Mouse (Mus musculus): ENCODE measurements around the gene Sncb.
A peak's percentile ranks its signal among the peaks of the same experiment; 100 is the strongest.
"Not testable (repeated sequence)": the region's sequence is repeated elsewhere in the genome, so short reads cannot be mapped to it uniquely, and the experiment has no call there.

The Sncb gene

DNA sequence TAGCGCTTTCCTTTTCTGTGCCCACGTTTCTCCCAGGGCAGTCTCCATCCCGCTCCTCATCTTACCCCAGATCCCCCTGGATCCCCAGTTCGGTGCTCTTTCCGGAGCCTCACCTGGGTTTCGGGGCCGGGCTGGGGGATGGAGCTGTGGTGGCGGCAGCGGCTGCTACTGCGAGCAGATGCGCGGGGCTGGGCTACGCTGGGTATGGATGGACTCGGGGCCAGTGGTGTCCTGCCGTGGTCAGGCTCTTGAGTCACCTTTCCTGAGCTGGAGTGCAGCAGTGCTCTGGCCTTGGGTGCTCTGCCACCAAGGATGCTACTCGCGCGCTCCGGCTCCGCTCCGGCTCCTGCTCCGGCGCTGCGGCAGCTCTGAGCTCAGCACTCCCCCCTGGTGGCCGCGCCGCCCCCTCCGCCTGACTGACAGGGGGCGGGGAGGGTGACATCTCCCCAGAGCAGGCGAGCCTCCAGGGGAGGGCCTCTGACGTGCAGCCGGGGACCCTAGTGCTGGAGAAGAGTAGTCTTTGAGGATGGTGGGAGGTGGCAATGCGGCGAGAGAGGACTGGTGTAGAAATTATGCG lies at the start of gene Sncb:
Gene Sncb (minus strand): TSS at position 404 of the 577 bp plus-strand sequence.
- DNase-seq: peak; percentile 87

DNA sequence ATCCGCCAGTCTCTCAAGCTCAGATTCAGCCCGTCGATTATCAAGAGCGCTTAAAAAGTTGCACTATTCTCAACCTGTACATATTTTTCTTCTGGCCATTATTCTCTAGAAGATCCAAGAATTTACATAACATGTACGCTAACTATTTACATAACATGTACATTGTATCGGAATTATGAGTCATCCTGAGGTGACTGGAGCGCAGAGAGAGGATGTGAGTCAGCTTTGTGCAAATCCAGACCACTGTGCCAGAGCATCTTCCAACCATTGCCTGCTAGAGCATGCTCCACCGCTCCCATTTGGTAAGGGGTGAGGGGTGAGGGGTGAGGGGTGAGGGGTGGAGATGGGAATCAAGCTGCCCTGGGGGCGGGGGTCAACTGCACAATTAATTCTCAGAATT lies 47.0 kb upstream of the Sncb start:
- no peak for DNase-seq

DNA sequence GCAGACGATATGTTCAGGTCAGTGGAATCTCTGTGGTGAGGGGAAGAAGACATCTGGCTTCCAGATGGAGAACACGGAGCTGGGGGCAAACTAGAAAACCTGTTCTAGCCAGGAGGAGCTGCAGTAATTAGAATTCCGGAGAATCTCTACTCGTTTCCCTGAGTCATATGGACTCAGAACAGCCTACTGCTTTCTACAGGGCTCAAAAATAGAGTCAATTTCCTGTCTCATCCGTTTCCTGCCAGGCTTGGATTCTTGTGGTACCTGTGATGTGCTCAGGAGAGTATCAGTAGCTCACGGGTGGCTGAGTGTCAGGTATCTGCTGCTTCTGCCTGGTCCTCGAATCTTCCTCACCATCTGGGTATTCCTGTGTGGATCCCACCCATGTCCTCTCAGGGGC lies 45.1 kb upstream of the Sncb start:
- DNase-seq: no peak

DNA sequence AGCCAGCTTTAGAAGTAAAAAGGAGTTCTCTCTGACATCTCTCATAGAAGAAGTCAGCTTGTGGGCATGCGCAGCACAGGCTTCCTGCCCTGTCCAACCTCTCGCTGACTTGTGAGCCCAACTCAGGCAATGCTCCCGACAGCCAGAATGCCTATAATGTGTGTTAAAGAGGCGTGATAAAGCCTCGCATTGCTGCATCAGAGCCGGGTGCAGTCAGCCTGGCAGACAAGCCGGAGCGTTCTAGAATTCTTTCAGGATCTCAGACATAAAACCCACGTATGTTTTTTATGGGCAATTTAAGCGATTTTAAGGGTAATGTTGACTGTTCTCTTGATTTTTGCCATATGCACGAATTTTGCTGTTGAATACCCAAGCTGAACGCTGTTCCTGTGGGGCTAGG lies 41.7 kb upstream of the Sncb start:
- DNase-seq: no peak

DNA sequence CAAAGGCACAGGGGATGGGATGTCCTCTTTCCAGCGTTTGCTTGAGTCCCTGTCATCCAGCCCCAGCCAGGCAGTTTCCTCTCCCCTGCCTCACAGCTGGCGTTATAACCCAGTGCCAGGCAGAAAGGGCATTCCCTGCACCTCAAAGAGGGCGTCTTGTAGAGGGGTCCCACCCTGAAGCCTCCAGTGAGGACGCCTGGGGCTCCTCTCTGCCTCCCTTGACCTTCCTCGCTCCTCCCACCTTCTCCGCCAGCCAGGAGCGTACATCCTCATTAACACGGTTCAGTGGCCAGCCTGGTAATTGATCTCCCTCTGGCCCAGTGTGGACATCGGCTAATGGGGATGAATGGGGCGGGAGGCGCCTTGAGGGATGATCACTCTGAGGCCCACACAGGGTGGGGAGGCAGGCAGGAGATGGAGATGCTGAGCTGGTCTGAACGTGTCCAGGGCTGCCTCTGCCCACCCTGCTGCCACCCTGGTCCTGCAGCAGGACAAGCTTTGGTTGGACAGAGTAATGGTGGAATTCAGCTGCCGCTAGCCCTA lies 40.1 kb upstream of the Sncb start:
- DNase-seq: no peak

DNA sequence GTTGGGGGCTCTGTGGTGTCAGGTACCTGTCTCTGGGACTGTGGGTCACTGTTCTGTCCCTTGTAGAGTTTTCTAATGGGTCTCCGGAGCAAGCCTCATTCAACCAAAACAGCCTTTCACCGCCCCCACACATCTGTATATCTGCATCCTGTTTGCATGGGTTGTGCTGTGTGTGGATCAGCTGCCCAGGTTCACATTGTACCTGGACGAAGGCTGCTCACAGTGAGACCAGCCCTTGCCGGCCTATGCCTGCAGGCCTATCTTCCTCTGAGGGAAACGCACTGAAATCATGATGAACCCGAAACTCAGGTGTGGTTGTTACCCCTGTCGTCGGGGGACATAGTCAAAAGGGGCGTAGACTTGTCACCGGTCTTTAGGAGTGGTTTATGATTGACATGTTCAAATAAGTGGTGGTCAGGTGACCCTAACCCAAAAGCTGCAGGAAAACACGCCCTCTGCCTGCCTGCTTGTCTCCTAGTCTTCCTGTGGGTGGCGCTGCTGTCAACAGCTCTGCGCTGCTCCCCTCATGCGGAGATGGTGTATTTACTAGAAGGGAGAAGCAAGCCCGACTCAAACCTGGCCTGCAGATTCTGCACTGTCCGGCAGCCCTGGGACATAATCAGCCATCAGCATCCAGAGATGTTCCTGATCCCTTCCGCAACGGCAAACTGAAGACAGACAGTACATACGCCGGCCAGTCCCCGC lies 38.9 kb upstream of the Sncb start:
- peak; percentile 62 for DNase-seq

DNA sequence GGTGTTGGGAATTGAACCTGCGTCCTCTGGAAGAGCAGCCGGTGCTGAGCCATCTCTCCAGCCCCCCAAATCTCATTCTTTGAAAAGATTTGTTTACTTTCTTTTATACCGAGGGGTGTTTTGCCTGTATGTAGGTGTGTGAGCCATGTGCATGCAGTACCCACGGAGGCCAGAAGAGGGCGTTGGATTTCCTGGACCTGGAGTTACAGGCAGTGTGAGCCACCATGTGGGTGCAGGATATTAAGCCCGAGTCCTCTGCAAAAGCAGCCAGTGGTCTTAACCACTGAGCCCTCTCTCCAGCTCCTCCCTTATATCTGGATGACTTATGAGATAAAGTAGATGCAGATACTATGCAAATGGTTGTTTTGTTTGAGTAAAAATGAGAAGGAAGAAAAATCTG lies 36.6 kb upstream of the Sncb start:
- DNase-seq: no peak

DNA sequence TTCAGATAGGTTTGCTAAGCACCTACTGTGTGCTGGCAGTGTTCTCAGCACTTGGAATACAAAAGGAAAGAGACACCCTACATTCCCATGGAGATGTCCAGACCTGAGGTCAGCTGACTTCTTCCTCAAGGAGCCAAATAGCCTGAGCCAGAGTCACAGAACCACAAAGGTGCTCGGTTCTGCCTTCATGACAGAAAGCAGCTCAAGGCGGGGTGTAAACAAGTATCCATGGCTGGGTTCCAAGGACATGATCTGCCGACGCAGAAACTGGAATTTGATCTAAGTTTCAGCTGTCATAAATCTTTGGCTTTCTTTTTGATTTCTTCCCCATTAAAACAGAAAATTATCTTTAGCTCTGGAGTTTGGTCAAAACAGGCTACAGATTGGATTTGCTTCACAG lies 33.8 kb upstream of the Sncb start:
- DNase-seq: no peak

DNA sequence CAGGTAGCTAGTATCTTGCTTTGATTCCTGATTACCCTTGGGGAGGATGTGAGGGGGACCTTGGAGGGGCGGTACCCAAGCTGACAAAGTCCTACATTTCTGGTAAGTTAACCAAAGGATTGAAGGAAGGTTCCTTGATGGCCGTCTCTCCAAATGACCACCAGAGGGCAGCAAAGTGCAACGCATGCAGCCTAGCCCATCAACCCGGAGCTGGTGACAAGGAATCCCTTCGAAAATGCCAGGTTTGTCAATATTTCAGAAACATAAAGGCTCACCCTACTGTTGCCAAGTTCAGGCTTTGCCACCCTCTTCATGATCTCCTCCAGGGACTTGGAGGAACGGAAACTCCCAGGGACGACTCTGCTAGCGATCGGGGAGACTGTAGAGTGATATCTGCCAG lies 33.3 kb upstream of the Sncb start:
- DNase-seq: peak; percentile 79

DNA sequence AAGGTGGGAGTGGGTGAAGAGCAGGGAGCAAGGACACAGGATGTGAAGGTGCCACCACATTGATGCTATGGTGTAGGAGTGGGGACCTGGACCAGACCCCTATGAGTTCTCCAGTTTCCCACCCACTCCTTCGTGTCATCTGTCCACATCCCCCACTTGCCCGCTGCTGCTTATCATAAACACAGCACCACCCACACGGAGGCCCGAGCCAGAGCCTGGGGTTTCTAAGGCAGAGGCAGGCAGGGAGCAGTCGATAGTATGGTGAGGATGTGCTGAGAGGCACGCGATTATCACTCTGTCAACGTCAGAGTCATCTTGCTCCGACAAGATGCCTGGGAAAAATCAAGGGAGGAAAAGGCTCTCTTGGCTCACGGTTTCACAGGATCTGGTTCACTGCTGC lies 32.3 kb upstream of the Sncb start:
- peak; percentile 60 for DNase-seq

DNA sequence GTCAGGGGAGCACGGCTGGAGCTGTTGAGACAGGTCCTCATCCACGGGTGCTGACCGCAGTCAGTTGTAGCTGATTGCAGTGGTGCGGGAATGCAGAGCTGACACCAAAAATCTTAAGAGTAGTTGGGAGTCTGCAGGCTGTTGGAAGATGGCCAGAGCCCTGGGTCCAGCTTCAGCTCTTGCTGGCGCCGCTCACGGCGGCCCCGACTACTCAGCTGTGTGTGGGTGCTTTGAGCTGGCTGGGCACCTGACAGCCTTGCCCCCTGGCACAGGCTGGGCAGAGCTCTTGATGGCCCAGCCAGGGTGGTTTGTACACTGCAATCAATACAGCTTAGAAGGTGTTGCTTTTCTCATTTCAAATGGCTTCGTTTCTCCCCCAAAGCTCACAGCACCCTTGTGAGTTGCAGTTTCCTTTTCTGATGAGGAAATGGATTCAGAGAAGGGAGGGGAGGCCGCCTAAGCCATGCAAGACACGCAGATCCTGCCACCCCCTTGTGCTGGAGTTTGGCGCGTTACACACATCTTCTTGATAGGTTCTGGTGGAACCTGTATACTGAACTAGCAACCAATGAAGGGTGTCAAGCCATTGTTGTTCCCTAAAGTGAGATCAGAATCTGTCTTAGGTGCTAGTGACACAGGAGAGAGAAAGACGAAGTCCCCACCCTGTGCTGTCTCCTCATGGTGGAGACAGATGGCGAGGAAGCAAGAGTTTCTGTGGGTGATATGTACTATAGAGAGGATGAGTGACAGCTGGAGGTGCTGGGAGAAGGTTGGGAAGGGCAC lies 31.7 kb upstream of the Sncb start:
- DNase-seq: no peak

DNA sequence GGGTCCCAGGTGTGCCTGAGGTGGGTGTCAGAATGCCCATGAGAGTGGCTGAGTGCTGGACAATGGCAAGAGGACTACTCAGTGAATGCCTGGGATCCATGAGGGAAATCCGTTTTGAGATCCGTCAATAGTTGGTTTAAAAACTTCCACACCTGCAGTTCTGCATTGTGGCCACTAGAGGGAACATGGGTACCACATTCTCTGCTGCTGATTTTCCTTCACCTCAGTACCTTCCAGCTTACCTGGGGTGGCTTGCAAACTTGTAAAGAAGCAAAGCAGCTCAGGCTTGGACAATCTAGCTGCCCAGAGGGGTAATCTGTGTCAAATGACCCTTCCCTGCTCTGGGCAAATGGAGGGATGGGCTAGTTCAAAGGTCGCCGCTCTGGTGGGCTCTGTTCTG lies 31.0 kb upstream of the Sncb start:
- no peak for DNase-seq

DNA sequence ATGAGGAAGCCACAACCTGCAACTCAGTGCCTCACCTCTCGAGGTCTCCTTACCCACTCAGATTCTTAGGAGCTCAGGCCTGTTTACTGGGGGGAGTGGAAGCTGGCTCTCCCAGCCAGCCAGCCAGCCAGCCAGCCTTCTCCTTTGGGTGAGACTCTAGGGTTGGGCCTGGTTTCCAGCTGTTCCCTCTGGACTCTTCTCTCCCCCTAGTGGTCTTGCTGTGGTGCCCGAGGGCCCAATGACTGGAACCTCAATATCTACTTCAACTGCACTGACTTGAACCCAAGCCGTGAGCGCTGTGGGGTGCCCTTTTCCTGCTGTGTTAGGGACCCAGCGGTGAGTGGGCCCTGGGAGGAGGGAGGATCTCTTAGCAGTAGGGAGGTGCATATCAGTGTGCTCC lies 28.4 kb upstream of the Sncb start:
- DNase-seq: no peak

DNA sequence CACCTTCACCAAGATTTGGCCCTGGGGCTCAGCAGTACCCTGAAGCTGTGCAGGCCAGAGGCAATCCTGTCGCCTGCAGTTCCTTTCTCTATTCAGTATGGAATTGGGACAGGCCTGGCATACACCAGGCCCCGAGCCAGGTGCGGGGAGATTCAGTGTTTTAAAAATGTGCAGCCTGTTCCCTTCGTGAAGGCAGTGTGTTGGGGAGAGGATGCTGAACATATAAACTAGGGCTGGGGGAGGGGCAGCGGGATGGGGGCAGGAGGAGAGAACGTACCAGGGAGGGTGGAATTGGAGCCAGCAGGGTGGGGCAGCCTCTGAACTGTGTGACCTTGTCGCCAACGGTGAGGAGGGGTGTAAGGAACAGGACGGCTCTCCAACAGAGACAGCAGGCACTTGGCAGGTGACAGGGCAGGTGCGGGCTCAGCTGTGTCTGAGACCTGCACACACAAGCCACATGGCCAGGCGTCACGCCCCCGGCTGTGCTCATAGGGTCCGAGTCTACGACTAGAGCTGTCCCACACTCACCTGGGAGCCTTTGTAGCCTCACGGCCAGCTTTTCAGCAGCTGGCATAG lies 27.7 kb upstream of the Sncb start:
- peak; percentile 65 for DNase-seq

DNA sequence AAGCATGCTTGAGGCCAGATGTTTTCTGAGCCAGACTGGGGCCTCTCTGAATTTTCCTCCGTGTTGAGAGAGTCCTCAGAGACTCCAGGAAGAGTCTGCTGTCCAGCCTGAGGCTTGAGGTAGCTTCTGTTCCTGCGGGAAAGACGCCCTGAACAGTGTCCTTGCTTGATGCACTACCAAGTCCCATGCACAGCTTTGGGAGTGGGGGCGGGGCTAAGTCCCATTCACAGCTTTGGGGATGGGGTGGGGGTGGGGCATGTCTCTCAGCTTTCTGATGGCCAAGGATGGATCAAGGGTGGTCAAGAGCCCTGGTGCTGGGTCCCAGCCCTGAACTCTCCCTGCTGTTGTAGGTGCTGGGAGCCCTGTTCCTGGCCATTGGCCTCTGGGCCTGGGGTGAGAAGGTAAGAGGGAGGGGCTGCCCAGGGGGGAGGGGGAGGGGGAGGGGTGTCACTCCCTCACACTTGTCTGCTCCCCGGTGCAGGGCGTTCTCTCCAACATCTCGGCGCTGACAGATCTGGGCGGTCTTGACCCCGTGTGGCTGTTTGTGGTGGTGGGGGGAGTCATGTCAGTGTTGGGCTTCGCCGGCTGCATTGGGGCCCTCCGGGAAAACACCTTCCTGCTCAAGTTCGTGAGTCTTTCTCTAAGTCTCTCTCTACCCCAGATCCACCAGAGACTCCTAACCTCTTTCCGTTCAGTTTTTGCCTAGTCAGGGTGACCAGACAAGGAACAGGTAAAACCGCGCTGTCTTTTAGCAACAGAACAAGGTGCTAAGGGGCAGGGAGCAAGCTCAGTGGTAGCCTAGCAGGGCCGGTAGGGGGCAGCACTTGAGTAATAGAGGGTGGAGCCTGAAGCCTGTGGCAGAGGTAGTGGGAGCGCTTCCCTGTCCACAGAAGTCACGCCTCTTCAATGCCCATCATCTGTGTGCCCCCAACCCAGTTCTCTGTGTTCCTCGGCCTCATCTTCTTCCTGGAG lies 26.1 kb upstream of the Sncb start:
- DNase-seq: peak; percentile 52

DNA sequence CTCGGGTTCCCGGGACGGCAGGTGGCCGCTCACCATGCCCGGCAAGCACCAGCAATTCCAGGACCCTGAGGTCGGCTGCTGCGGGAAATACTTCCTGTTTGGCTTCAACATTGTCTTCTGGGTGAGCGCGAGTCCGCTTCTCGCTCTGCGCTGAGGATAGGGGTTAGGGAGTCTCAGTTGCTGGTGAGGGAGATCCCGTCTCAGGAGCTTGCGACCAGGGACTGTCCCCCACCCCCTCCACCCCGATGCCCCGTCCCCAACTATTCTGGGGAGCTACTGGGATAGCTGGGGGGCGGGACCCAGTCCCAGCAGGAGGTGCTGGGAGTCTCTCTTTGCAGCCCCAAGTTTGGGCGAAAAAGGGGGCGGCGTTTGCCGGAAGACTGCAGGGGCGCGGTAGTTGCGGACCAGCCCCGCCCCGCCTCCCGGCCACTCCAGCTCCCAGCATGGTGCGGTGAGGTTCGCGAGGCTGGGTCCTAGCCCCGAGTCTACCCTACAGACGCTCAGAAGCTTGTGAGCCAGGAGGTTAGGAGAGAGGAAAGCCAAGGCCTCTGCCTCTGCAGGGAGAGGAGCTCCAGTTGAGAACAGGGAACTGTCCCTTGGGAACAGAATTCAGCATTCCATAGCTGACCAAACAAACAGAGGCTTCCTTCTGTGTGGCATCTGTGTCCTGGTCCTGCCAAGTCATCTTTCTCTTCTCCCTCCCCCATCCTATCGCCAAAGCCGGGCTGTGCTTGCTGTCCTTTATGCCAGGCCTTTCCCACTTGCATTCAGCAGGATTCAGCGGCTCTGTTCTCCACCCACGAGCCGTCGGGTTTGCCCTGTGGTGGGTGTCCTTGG lies 23.4 kb upstream of the Sncb start:
- peak; percentile 58 for DNase-seq

DNA sequence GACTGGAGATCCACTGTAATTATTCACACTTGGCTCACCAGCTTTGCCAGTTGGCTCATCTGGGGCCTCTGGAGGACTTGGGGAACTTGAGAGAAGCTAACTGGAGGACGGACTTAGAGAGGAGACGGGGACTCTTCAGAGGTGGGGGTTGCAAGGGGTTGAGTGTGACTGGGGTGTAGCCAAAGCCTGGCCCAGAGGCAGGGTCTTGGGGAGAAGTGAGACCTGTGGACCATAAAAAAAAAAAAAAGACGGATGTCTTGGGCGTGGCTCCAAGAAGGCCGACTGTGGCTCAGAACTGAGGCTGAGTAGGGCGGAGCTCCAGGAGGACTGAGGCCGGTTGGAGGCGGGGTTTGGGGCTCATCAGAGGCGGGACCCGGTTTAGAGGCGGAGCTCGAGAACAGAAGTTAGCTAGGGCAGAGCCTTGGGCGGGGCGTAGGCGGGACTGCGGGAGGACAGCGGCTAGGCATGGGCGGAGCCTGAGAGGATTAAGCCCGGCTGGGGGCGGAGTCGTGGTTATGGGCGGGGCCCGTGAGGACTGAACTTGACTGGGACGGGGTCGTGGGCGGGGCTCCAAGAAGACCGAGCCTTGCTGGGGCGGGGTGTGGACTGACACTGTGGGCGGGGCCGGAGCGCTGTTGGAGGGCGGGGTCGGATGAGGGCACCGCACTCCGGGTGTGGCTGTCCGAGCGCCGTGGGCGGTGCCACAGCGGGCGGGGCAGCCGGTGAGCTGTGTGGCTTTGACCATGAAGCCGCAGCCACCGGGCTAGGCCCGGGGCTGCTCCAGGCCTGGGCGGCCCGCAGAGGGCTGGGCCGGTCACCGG lies 22.6 kb upstream of the Sncb start, which contains the start of gene Tspan17:
Gene Tspan17 (plus strand): TSS at position 638 of the 821 bp plus-strand sequence.
- DNase-seq: peak; percentile 92

DNA sequence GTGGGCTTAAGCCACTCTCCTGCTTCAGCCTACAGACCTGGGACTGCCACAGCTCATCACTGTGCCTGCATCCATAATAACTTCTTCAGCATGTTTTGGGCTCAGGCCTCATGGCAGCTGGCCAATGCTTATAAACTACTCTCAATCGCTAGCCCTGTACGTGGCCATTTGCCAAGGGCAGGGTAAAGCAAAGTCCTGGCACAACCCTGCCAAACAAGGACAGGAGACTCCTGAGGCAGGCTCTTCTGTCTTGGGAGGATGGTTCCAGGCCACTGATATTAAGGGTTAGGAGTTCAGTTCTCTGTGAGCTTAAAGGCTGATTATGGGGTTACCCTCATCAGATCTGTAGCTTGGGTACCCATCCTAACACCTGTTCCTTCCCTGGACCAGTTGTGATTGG lies 21.2 kb upstream of the Sncb start:
- DNase-seq: not testable (repeated sequence)

DNA sequence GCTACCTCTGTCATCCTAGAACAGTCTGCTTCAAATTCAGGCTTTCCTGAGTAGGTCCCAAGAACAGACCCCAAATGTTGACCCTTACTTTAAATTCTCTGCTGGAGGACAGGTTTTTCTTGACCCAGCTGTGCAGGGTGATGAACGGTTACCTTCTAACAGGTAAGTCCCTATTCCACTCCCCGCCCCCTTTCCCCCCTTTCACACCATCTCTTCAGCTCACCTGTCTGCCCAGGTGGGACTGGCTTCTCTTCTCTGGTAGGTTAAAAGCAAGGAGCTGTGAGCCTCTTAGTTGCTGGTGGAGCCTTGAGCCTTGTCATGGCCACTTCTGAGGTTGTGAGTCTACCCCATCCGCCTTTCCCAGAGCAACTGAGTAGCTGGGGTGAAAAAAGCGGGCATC lies 17.3 kb upstream of the Sncb start, which contains the start of gene Eif4e1b:
Gene Eif4e1b (plus strand): TSS at position 301 of the 400 bp plus-strand sequence.
- no peak for DNase-seq

DNA sequence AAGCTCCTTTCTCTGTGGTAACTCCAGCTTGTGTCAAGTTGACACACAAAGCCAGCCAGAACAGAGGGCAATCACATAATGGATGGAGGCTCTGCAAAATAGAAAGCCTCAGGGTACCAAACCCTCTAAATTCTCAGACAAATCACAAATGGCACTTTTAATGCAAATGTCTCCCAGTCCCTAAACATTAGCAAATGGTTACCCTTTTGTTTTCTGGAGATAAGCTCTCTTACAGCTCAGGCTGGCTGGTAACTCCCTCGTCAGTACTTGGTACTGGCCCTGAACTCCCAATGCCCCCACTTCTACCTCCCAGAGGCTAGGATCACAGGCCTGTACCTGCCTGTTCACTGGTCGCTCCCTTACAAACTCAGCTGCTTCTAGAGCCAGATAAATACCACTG lies 16.8 kb upstream of the Sncb start:
- DNase-seq: no peak

All from right cerebral cortex, postnatal 14 days (tissue).